Mouse (Mus musculus) large intestine, adult 2 months (tissue): ENCODE measurements around the gene Prkca. TPM values are rescaled to one million over a fixed set of nuclear protein-coding genes. Genes with fewer than 3 reads are reported as not detected.

Experiments
- DNase-seq: peaks from one replicate; pipeline ENCODE4 v3.0.0-alpha.2; 2012; ENCODE audit warnings: low read depth, low spot score
- WGBS: fragments of 180-500 bp; shearing (Covaris S2); methylation state at CpG from one replicate; pipeline ENCODE4 v1.1.7; 2018; 5-methylcytosine and 5-hydroxymethylcytosine counted together
- polyA plus RNA-seq: library from polyadenylated mRNA; depleted of rRNA; stranded (reverse); fragments of >200 nt; gene quantifications from 2 replicates; pipeline ENCODE4 v1.2.3, GENCODE M21; 2012

Gene Prkca
- polyA plus RNA-seq, 1 experiment = 14.7 TPM

DNA sequence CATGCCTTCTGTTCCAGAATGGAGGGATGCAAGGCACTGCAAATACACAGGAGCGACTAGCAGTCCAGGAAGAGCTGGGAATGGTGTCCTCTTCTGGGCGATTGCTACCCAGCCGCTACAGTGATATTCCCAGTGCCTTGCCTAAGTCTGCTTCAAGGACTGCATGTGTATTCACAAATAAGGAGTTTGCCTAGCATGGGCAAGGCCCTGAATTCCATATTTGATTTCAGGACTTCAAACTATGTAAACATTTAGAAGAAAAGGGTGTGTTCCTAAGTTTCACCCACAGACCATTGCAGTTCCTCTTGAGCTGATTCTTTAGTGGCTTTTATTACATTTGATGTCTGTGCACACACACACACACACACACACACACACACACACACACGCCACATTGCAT lies 39.9 kb downstream of the Prkca start:
- no peak for DNase-seq
- WGBS = 26% methylated on average over 4 of the region's 4 CpGs

DNA sequence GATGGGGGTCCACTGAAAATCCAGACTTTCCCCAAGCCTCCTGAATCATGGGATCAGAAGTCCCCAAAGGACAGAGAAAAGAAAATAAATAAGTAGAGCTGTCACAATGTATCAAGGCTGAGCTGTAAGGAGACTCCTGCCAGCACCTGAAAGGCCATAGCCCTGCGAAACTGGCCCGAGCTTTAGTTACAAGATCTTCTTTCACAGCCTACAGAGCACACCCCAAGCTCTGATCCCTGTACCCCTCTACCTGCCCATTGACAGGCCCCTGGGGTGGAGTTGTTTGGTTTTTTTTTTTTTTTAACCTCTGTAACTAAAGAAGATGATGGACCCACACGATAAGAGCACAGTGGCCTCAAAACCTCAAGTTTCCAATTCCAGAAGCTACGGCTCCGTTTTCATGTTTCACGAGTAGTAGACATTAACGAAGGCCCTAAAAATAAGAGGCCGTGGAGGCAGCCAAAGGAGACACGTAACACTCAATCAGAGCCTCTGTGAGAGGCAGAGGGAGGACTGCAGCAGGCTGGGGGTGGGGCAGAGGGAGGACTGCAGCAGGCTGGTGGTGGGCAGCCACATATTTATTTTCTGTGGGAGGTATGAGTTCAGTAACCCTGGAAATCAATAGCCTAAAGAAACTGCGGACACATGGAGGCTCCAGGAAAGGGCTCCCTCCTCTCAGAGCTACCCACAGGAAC lies 41.8 kb downstream of the Prkca start:
- DNase-seq = no peak
- 84% methylated on average over 10 of the region's 10 CpGs for WGBS

DNA sequence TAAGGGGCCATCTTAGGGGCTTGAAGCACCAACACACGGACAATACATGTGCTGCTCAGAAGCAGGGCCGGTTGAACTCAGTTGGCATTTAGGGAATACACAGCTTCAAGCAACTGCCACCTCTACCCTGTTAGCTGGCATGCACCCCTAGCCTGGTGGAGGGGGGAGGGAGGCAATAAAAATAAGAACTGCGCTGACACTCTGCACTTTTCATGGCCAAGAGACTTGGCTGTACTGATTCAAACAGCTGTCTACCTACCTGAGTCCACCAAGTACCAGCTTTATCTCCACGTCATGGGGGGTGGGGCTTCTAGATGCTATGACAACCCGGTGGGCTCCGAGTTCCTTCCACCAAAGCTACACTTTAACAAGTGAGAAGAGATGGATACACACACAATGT lies 42.7 kb downstream of the Prkca start:
- 36% methylated on average over 6 of the region's 6 CpGs for WGBS
- no peak for DNase-seq

DNA sequence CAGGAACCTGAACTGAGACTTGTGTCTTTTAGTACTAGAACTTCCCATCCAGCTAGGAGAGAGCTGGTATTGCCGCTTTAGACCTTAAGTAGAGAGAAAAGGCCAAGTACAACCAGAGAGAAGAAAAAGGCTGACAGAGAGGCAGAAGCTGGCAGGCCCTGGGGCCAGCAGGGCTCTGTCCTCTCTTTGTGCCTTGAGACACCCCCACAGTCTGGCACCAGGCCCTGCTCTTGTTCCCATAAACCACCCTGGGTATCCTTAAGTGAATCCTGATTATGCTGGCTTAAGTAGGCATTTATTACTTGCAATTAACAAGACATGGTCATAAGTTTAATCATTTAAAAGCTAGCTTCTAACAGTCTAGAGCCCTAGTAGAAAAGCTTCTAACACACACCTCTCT lies 43.3 kb downstream of the Prkca start:
- no peak for DNase-seq
- WGBS = 77% methylated on average over 1 of the region's 1 CpGs

DNA sequence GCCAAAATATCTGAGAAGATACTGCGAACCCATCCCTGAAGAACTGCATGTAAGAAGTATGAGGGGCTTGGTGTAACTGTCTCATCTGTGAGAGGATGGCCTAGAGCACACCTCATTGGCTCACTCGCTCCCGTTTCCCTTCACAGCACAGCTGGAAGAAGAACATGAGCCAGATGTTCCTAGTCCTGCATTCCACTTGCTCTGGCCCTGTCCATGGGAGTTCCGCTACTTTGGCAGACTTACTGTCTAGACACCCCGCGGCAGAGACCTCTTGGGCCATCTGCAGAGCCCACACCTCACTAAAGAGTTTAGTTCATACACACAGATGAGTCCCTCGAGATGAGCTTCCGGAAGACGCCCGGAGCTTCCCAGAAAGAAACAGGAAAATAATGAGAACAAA lies 43.8 kb downstream of the Prkca start:
- WGBS = 85% methylated on average over 10 of the region's 10 CpGs
- no peak for DNase-seq

DNA sequence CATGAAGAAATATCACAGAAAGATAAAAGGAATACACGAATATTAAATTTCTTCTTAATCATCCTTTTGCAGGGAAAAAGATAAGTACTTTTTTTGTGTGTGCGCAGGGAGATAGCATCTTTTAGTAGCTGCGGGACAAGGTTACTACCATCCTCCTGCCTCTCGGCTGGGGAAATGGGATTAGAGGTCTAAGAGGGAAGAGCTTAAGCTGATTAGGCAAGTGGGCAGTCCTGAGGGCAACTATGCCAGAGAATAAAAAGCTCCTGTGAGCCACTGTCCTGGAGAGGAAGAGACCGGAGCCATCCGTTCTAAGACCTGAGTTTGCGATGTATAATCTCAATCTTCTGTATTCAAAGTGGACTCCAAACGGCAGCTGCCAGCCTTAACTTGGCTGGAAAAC lies 45.8 kb downstream of the Prkca start:
- DNase-seq = no peak
- 85% methylated on average over 8 of the region's 8 CpGs for WGBS

DNA sequence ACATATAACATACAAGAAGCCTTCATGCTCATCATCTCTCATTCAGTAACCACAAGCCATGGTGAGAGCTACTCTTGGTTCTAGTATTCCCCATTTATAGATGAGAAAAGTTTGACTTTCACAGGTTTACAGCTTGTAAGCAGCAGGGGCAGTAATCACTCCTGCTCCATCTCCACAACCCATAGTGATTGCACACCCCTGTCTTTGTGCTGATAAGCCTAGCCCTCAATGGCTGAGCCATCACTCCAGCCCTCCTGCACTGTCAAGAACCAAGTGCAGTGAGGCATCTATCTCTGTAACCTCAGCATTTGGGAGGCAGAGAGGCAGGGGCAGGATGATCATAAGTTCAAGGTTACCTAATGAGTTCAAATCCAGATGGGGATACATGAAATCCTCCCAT lies 48.4 kb downstream of the Prkca start:
- DNase-seq = no peak

DNA sequence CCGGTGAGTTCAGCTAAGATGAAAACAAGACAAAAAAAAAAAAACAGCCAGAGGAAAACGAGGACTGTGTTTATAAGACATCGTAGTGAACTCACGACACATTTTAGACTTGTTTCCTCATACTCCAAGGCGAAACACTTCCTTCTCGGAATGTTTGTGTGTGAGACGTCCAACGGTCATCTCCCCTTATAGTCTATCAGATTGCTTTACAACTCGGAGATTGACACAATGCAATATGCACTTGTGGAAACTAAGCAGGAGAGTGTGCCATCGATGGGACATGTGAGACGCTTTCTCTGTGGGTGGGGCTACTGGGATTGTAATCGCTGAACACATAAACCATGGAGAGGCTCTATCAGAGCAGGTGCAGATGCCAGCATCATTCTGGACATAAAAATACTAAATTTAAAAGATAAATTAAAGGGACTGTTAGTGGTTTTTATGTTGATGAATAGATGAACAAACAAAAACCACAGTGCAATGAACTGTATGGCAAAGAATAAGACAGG lies 49.4 kb downstream of the Prkca start:
- peak; percentile 75 for DNase-seq

DNA sequence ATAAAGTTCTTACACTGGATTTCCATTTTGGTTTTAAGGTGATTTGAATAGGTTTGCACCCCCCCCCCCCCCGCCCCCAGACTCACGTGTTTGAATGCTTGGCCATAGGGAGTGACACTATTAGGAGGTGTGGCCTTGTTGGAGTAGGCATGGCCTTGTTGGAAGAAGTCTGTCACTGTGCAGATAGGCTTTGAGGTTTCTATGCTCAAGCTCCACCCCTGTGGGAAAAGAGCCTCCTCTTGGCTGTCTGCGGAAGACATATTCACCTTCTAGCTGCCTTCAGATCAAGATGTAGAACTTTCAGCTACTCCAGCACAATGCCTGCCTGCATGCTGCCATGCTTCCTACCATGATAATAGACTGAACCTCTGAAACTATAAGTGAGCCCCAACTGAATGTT lies 49.9 kb downstream of the Prkca start:
- 32% methylated on average over 3 of the region's 3 CpGs for whole genome bisulfite sequencing
- no peak for DNase-seq

More for the DNA sequence above, 49.4 kb downstream of the Prkca start:
- 35% methylated on average over 12 of the region's 12 CpGs for WGBS

DNA sequence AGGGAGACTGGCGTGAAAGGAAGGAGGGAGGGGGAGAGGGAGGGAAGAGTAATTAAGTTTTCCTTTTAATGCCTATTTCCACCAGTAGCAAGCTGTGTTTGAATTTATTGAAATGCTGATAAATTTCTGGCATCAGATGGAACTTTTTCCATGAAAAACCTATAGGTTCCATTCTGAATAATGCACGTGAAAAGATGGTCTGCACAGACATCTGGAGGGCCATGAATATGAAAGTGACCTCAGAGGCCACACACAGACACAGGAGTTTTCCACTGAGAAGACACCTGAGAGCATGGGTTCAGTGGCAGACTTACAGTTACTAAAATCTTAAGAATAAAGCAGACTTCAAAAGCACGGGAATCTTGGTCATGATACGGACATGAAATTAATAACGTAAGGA lies 54.5 kb downstream of the Prkca start:
- no peak for DNase-seq
- 92% methylated on average over 5 of the region's 5 CpGs for WGBS

DNA sequence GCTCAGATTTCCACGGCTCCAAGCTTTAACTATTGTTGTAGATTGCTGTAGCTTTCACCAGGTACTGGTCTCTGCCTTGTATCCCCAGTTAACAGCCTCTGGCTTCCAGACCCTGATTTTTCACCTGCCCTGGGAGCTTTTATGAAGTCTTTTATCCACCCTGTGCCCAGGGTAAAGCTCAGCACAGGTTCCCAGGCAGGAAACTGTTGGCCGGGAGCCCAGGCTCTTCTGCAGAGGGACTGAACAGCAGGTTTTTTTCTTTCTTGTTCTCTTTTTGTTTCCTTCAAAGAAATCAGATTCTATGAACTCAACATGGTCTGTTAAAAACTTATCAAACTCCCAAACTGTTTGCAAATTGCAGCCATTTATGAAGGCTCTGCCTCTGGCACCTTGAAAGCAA lies 56.4 kb downstream of the Prkca start:
- 27% methylated on average over 2 of the region's 2 CpGs for WGBS
- no peak for DNase-seq

DNA sequence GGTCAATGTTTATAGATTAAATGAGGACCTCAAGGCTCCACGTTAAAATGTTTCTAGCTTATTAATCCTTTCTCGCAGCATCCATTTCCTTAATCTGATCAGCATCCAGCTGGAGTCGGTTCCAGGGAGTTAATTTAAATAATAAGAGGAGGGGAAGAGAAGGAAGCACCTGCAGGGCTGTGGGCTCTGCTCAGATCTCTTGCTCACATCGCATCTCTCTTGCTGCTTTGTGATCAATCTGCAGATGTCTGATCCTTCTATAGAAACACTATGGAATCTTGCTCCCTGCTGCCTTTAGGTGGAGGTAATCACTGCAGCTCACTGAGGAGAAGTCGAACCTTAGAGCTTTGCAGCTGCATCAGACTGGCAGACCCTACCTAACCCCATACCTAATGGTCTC lies 58.7 kb downstream of the Prkca start:
- no peak for DNase-seq
- 71% methylated on average over 5 of the region's 5 CpGs for WGBS

DNA sequence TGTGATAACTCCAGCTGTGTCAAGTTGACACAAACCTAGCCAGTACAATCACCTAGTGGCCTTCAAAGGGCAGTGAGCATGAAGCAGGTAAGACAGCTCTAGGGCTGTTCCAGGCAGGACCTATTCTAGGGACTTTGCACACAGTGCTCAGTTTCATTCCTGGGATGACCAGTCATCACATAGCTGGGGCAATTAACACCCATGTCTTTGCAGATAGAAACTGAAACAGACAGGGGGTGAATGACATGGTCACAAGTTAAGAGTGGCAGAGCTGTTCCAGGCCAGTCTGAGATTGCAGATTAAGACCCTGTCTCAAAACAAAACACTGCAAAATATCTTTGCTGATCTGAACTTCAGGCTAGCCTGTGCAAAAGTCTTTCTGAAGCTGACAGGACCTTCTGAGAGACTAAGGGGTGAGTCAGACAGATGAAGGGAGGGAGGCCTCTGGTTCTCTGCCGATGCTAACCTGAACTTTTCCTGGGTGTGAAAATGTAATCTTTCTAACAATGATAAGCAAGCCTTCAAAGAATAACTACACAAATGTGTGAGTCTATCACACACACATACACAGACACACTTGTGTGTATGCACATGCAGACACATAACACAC lies 60.8 kb downstream of the Prkca start:
- DNase-seq = no peak
- WGBS = 11% methylated on average over 1 of the region's 1 CpGs

DNA sequence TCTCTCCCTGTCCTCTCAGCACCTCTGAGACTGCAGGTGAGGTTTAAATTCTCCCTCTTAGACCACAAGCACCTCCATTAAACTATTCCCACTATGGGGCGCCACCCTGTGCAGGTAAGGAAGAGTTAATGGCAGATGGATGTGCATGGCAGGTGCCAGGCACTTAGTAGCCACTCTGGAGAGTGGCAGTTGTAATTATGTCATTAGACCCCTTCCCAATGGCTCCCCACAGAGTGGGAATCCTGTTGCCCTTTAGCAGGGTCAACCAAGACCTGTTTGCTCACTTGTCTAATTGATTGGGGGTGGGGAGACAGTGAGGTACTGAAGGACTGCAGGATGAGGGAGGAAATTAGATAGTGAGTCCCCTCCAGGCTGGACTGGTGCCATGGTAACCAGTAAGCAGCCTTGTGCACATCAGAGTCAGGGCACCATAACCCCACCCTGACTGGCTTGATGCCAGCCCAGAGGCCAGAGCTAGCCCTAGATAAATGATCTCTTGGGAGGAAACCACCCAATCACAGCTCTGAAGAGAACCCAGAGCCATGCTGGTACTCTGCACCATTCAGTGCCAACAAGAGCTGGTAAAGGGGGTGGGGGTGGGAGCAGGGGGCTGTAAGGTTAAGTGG lies 63.9 kb downstream of the Prkca start:
- 97% methylated on average over 1 of the region's 1 CpGs for WGBS

DNA sequence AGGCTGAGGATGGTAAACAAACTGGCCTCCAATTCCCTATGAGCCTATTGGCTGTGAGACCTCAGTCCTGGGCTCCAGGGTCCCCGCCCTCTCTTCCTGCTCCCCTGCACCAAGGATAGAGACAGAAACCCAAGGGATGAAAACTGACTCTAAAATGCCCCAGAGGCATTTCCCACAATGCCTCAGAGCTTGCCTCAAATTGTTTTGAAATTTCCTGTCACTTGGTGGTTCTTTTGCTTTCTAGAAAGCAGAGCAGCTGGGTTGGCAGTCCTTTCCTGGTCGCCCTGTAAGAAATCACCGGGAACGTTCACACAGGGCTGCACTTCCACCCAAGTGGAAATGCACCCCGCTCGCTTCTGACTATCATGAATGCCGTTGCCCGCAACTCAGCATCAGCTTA lies 66.6 kb downstream of the Prkca start:
- 88% methylated on average over 8 of the region's 8 CpGs for WGBS
- no peak for DNase-seq

More for the DNA sequence above, 63.9 kb downstream of the Prkca start:
- no peak for DNase-seq

DNA sequence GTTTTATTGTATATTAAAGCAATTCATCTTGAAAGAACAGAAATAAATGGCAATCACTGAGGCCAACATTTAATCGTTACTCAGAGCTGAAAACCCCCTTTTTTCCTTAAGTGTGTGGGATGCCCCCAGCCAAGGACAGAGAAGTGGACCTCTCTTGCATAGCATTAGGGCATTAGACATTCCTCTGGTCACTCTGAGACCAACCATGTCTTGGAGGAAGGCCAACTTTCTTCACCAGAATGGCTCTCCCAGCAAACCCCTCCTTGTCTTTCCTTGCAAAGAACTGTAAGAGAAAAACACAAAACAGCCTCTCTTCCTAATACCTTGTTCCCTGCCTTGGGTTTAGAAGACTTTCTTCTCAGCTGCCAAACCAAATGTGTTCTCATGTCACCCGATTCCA lies 67.6 kb downstream of the Prkca start:
- 81% methylated on average over 2 of the region's 2 CpGs for WGBS
- DNase-seq = no peak

DNA sequence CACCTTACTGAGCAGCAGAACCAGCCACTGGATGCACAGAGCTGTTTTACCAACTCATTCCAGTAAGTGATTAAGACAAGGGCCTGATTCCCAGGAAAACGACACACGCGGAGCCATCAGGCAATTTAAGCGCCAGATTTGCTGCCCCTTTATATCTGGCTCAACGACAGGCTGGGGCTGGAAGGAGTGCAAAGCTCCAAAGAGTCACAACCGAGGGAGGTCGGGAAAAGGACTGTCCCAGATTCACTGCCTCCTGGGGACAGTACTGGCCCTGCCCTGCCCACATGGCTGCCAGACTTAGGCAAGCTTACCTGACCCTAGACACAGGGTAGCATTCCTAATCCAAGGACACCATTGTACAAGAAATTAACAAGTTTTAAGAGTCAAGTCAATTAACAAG lies 69.7 kb downstream of the Prkca start:
- DNase-seq = no peak
- 66% methylated on average over 7 of the region's 7 CpGs for WGBS

DNA sequence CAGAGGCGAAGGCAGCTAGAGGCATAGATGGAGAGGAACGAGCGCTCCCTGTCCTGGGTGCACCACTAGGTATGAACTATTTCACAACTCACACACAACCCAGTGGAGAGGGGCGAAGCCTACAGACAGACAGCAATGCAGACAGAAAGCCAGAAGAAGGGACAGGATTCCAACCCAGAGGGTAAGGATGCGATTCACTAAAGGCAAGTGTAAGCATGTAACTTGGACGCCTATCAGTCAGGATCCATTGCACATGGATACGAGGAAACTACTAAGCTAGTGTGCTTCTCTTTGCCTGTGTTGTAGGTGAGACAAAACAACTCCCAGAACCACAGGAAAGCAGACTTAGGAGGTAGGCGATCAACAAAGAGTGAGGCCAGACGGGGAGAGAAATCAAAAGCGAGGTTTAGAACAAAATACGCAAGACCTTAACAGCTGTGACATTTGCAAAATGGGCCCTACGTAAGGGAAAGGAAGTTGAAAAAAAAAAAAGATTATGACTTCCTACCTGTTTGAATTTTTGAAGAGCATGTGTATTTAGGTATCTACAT lies 70.2 kb downstream of the Prkca start:
- no peak for DNase-seq
- 91% methylated on average over 12 of the region's 12 CpGs for WGBS

DNA sequence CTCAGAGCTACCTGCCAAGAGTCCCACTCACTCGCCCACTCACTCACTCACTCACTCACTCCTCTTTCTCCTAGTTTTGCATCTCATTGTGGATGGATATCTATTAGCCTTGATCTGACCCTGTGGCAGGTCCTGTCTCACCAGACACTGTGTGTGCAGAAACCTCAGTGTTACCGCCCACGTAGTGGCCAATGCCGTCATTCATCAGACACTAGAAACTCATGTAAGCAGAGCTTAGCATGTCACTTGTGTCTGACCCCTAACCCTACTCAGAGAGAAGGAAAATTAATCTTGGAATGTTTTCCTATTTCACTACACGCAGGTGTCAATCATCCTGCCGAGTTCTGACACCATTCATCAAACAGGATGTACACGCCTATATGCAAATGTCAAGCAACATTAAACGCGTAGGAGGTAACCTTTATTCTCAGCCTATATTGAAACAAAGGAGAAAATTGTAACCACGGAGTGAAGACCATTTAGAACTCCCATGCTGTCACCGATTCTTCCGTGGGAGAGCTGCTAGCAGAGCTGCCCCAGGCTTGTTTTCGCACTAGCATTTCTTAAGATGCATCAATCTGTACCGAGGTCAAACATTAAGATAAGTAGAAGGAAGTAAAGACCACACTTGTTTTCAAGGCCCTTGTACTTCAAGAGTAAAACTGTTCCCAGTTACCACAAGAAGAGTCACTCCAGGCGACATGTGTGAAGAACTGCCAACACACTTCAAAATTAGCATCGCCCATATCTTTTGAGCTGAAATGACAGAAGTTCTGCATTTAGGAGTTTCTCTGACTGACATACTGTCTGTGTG lies 70.9 kb downstream of the Prkca start:
- no peak for DNase-seq
- WGBS = 52% methylated on average over 16 of the region's 16 CpGs

DNA sequence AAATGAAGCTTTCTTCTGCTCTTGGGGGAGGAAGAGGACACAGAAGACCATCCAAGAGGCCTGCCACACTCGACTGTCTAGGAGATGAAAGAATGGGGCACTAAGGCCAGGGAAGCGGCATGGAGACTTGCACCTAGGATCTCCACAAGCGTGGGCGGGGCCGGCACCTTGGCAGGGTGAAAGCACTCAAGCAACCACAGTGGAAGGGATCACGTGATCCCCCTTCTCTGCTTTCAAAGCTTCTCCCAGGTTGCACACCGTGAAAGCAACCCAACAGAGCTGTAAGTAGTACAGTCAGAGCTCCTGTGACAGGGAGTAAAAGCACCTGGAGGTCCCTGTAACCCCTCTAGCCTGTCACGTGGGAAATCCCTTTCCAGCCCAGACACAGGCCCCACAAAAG lies 72.4 kb downstream of the Prkca start:
- 37% methylated on average over 8 of the region's 8 CpGs for WGBS
- no peak for DNase-seq
